ENCODE assay signal across 28 mouse cellular contexts in the genomic region with DNA sequence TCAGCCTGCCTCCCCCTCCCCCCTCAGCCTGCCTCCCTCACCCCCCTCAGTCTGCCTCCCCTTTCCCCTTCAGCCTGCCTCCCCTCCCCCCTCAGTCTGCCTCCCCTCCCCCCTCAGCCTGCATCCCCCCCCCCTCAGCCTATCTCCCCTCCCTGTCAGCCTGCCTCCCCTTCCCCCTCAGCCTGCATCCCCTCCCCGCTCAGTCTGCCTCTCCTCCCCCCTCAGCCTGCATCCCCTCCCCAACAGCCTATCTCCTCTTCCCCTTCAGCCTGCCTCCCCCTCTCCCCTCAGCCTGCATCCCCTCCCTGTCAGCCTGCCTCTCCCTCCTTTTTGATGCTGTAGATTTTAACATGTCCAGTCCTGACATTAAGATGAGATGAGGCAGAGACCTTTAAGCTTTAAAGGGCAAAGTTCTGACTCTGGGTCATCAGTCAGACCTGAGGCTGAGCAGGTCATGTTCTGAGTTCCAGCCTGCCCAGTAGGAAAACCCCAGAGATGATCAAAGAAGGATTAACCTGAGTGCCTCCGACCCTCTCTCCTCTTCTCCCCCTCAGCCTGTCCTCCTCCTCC.
DNase-seq lines count a peak whose midpoint lies in the region; ATAC-seq and TF ChIP-seq lines count a peak whose summit lies in the region.
"Had no signal": no experiment of that assay in that cellular context is flagged by ENCODE, and none has a peak within 500 bp of the region (broad histone marks: within the 10 kb centered on the region; RNA-seq: fewer than 3 reads in every experiment).

No protein-coding gene starts in this region.

- no peaks in the 10 kb centered on the region for H3K9me3 ChIP-seq in forebrain, embryonic 11.5 days (ENCODE audit: control insufficient read depth, low read length)
- H3K9me3 ChIP-seq in forebrain, postnatal 0 days (ENCODE audit: low read length), result no peaks in the 10 kb centered on the region
- H3K9me3 ChIP-seq in limb, embryonic 10.5 days (replicated peaks), result no peaks in the 10 kb centered on the region
- H3K9me3 ChIP-seq: forebrain, embryonic 13.5 days; heart, embryonic 12.5 days; hindbrain, embryonic 15.5 days; limb, embryonic 13.5 days; lung, embryonic 15.5 days; midbrain, embryonic 15.5 days had no signal

- no peak overlapping the region for H3K27ac ChIP-seq in forebrain, embryonic 11.5 days (ENCODE audit: low read depth, low read length)
- H3K27ac ChIP-seq in forebrain, postnatal 0 days (ENCODE audit: low read depth, low read length), result no peak overlapping the region
- peak overlapping the region; percentile 87 for H3K27ac ChIP-seq in limb, embryonic 10.5 days
- no peak overlapping the region for H3K27ac ChIP-seq in left cerebral cortex, adult 2 months
- H3K27ac ChIP-seq: forebrain, embryonic 13.5 days; gastrocnemius, adult 2 months; heart, adult 2 months; hindbrain, embryonic 15.5 days; kidney, postnatal 0 days; limb, embryonic 13.5 days; lung, embryonic 15.5 days; midbrain, embryonic 15.5 days had no signal

- intact Hi-C loops in left cerebral cortex, adult 2 months (cut with DNase I), result loop anchor here (2.0 kb wide), 1 partner anchor 53 kb away; no protein-coding TSS in a partner anchor

- H3K36me3 ChIP-seq in forebrain, embryonic 11.5 days (ENCODE audit: control insufficient read depth, insufficient read depth, low read length), result no peaks in the 10 kb centered on the region
- H3K36me3 ChIP-seq in forebrain, postnatal 0 days (ENCODE audit: insufficient read depth), result peaks cover 9% of the 10 kb centered on the region
- no peaks in the 10 kb centered on the region for H3K36me3 ChIP-seq in limb, embryonic 10.5 days
- H3K36me3 ChIP-seq: heart, embryonic 12.5 days; limb, embryonic 13.5 days; lung, embryonic 15.5 days had no signal

- H3K27me3 ChIP-seq in forebrain, embryonic 11.5 days (ENCODE audit: control insufficient read depth, insufficient read depth, low read length), result peaks cover 6% of the 10 kb centered on the region; the same call in 1 of the 2 replicates
- H3K27me3 ChIP-seq in forebrain, postnatal 0 days (ENCODE audit: insufficient read depth, low read length), result no peaks in the 10 kb centered on the region
- 0 out of 2 replicates have a peak, but pooled peaks cover 4% of the 10 kb centered on the region for H3K27me3 ChIP-seq in limb, embryonic 10.5 days (ENCODE audit: low read depth, poor library complexity, severe bottlenecking)
- H3K27me3 ChIP-seq: hindbrain, embryonic 15.5 days; limb, embryonic 13.5 days; lung, embryonic 15.5 days; midbrain, embryonic 15.5 days; Patski had no signal

- no peak overlapping the region for H3K4me2 ChIP-seq in forebrain, embryonic 11.5 days (ENCODE audit: low read depth, low read length, severe bottlenecking)
- H3K4me2 ChIP-seq in forebrain, postnatal 0 days (ENCODE audit: low read depth), result no peak overlapping the region
- H3K4me2 ChIP-seq: forebrain, embryonic 13.5 days; heart, embryonic 12.5 days; hindbrain, embryonic 15.5 days; limb, embryonic 13.5 days; liver, embryonic 11.5 days; lung, embryonic 15.5 days; midbrain, embryonic 15.5 days had no signal

- ATAC-seq in forebrain, embryonic 11.5 days (replicated peaks; ENCODE audit: low FRiP score), result no peak; the same call in 1 of the 2 replicates
- ATAC-seq in forebrain, postnatal 0 days, result no peak
- ATAC-seq: inflammation-experienced regulatory T-cells, adult 6 months; midbrain, embryonic 15.5 days; Patski had no signal

- DNase-seq in forebrain, embryonic 11.5 days (ENCODE audit: low spot score), result peak; percentile 64
- DNase-seq in forebrain, postnatal 0 days, result no peak
- DNase-seq in retina, postnatal 1 day, result peak; percentile 22
- no peak for DNase-seq in retina, embryonic 14.5 days (ENCODE audit: low spot score)
- DNase-seq in limb, embryonic 10.5 days (ENCODE audit: low spot score), result peak; percentile 59
- no peak for DNase-seq in left cerebral cortex, adult 2 months (ENCODE audit: extremely low spot score in 1 of 2, low spot score in 2 of 2)
- DNase-seq in B cell, adult 2 months, result no peak
- no peak for DNase-seq in frontal cortex, postnatal 10 days (ENCODE audit: low spot score in 2 of 2)
- DNase-seq: adrenal gland, postnatal 14 days; cerebellum, adult 11-12 months; cerebellum, adult 9-11 months; gastrocnemius, adult 2 months; heart, adult 2 months; heart, postnatal 4 days; kidney, adult 2 months; layer of hippocampus, postnatal 36 days; thymus, adult 2 months; thymus, postnatal 36 days had no signal

- H3K4me3 ChIP-seq in forebrain, embryonic 11.5 days (ENCODE audit: low read depth, low read length), result no peak overlapping the region
- H3K4me3 ChIP-seq in forebrain, postnatal 0 days (ENCODE audit: low read depth, low read length), result no peak overlapping the region
- no peak overlapping the region for H3K4me3 ChIP-seq in limb, embryonic 10.5 days
- H3K4me3 ChIP-seq in left cerebral cortex, adult 2 months, result no peak overlapping the region
- H3K4me3 ChIP-seq: forebrain, embryonic 13.5 days; gastrocnemius, adult 2 months; heart, adult 2 months; heart, embryonic 12.5 days; hindbrain, embryonic 15.5 days; limb, embryonic 13.5 days; lung, embryonic 15.5 days; midbrain, embryonic 15.5 days had no signal

- H3K9ac ChIP-seq in forebrain, embryonic 11.5 days (ENCODE audit: low read length), result no peak overlapping the region
- H3K9ac ChIP-seq in forebrain, postnatal 0 days, result no peak overlapping the region
- H3K9ac ChIP-seq: forebrain, embryonic 13.5 days; heart, embryonic 12.5 days; hindbrain, embryonic 15.5 days; limb, embryonic 13.5 days; lung, embryonic 15.5 days; midbrain, embryonic 15.5 days had no signal

- WGBS in forebrain, embryonic 11.5 days, result 0% methylated on average over 2 of the region's 2 CpGs
- WGBS in forebrain, postnatal 0 days, result 9% methylated on average over 1 of the region's 2 CpGs
- WGBS in limb, embryonic 10.5 days, result 0% methylated on average over 1 of the region's 2 CpGs

- TF ChIP-seq CTCF in forebrain, postnatal 0 days (IDR thresholded peaks at IDR 0.05; ENCODE audit: low read depth), result no peak
- TF ChIP-seq CTCF in left cerebral cortex, adult 2 months (IDR thresholded peaks at IDR 0.05), result no peak

- peaks cover 8% of the 10 kb centered on the region; the same call in 1 of the 2 replicates for H3K4me1 ChIP-seq in forebrain, embryonic 11.5 days (replicated peaks; ENCODE audit: control insufficient read depth, insufficient read depth, low read length)
- H3K4me1 ChIP-seq in forebrain, postnatal 0 days (ENCODE audit: insufficient read depth), result 0 out of 2 replicates have a peak, but pooled peaks cover 5% of the 10 kb centered on the region
- peaks cover 65% of the 10 kb centered on the region for H3K4me1 ChIP-seq in limb, embryonic 10.5 days

Comparison
In these comparisons a context has a peak if more than half of its experiments do, and no peak if none do; other contexts are left out.
1. DNase-seq: peak in forebrain, embryonic 11.5 days (single experiment), retina, postnatal 1 day (single experiment) and limb, embryonic 10.5 days (single experiment); none in forebrain, postnatal 0 days (single experiment), retina, embryonic 14.5 days (single experiment), left cerebral cortex, adult 2 months (0 of 2), B cell, adult 2 months (0 of 2) and frontal cortex, postnatal 10 days (0 of 2).